Mouse (Mus musculus): ENCODE results near the gene Pbxip1.

Pbxip1 gene

DNA sequence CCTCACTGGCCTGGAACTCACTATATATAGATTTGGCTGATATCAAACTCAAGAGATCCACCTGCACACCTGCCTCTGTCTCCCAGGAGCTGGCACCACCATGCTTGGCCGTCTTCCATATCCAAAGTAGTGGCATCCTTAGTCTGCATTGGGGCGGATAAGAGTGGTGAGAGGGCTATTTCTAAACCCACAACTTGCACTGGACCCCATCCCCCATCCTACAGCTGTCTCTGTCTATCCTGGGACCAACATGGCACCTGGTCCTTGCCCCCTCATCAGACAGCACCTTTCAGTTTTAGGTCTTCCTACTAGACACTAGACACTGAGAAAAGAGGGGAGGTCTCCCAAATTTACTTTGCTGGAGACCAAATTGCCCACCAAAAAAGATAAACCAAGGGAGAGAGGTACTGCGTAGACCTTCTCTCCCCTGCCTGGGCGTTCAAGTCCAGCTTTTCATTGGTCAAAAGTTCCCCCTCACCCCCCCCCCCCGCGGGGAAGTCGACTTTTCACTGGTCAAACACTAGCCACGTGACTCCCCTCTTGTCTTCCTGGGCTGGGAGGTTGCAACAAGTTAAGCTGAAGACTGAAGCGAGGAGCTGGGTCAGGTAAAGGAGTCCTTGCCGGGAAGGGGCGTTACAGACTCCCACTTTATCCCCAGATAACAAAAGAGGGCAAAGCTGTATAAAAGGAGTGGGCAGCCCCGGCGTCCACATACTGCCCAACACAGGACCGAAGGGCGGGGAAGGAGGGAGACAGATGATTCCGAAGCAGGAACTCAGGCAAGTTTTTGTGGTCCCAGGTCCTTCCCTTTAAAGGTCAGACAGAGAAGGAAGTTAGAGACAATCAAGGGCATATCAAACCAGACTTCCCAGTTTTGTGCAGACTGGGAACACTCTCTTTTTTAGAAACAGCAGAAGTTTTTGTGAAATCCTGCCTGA is at the start of gene Pbxip1:
Gene Pbxip1 (plus strand): TSS at position 531 of the 938 bp plus-strand sequence.
- DNase-seq (ENCODE audit: low spot score) = no peak

- no peak for DNase-seq (ENCODE audit: low spot score)
These were observed 48.9 kb upstream of the Pbxip1 start for GRCm38 (mm10) chr3:89387632-89388031.

- no peak for DNase-seq (ENCODE audit: low spot score)
These were observed 48.2 kb upstream of the Pbxip1 start for GRCm38 (mm10) chr3:89388134-89388881.

GRCm38 (mm10) chr3:89388901-89389740 is 47.4 kb upstream of the Pbxip1 start:
- no peak for DNase-seq (ENCODE audit: low spot score)

GRCm38 (mm10) chr3:89390111-89390515 is 46.4 kb upstream of the Pbxip1 start:
- DNase-seq (ENCODE audit: low spot score) = no peak

- no peak for DNase-seq (ENCODE audit: low spot score)
These were observed 45.5 kb upstream of the Pbxip1 start for GRCm38 (mm10) chr3:89390699-89391662.

DNA sequence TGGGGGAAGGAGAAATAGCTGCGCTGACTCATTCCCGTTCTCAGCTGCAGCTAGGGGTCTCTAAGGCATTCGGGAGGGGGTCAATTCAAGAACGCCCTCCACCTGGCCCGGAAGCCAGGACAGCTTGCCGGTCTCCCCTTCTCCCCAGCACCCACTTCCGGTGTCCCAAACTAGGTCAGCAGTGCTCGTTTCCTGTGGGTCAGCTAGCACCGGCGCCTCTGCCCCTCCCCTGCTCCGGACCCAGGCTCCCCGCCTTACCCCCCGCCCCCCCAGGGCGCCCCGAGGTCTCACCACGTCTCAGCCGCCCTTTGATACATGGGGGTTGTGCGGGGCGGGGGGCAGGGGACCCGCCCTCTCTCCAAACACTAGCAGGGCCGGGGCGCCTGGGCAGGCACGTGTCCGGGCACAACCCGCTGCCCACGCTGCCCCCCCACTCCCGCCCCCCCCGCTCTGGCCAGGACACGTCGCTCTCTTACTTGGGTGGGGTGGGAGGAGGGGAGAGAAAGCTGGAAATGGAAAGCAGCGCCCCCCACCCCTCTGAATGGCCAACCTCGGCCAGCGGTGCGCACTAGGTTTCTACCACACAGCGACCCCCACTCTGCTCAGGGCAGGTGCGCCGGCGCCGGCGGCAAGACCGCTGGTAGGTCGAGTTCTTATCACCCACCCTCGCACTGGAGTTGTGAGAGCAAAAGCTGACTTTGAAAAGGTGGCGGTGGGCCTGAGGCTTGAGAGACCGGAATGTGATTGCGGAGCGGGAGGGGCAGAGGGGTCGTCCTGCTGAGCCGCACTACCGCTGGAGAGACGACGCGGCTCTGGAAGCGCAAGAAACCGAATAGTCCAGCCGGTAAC is 44.6 kb upstream of the Pbxip1 start:
- DNase-seq (ENCODE audit: low spot score) = no peak

DNA sequence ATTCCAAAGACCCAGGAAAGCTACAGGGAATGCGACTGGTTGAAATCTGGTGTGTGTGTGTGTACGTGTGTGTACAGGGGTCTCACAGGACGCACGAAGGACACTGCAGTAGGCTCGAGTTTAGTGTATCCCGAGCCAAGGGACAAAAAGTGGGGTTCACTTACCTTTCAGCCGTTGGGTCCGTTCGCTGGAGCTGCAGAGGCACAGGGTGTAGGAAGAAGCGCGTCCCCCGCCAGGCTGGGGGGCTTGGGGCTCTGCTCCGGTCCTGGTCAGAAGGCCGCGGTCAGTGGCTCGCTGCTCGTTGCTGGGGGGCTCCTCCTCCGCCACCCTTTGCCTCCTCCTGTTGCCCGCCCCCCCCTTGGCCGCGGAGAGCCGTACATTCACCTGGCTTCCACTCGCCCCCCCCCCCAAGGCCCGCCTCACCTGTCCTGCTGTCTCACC is 43.6 kb upstream of the Pbxip1 start:
- DNase-seq (ENCODE audit: low spot score) = no peak

- peak; percentile 98 for DNase-seq (ENCODE audit: low spot score)
These were observed 42.9 kb upstream of the Pbxip1 start for GRCm38 (mm10) chr3:89393605-89394004.

- no peak for DNase-seq (ENCODE audit: low spot score)
These were observed 42.3 kb upstream of the Pbxip1 start, which contains the start of gene Zbtb7b for GRCm38 (mm10) chr3:89394006-89394893. Gene Zbtb7b, minus strand, starts transcription at chr3:89394776.

GRCm38 (mm10) chr3:89394894-89395256 is 41.6 kb upstream of the Pbxip1 start:
- DNase-seq (ENCODE audit: low spot score) = no peak

DNA sequence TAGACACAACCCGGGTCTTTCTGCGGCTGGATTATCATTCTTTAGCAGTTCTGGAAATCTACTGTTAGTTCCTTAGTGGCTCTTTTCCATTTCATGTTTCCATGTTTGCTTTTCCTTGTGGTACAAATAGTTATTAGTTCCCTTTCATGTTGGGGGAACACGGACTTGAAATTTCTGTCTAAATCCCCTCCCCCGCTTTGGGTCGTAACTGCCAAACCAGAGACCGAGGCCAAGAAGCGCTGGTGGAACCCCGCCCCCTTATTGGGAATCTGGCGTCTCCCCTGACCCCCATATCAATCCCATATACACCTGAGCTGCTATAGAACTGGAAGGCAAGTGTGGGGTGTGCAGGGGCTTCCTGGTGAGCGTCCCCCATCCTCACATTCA is 41.1 kb upstream of the Pbxip1 start:
- DNase-seq (ENCODE audit: low spot score) = no peak

- DNase-seq (ENCODE audit: low spot score) = no peak
These were observed 40.5 kb upstream of the Pbxip1 start for GRCm38 (mm10) chr3:89395806-89396653.

- no peak for DNase-seq (ENCODE audit: low spot score)
These were observed 39.9 kb upstream of the Pbxip1 start for GRCm38 (mm10) chr3:89396654-89397005.

DNA sequence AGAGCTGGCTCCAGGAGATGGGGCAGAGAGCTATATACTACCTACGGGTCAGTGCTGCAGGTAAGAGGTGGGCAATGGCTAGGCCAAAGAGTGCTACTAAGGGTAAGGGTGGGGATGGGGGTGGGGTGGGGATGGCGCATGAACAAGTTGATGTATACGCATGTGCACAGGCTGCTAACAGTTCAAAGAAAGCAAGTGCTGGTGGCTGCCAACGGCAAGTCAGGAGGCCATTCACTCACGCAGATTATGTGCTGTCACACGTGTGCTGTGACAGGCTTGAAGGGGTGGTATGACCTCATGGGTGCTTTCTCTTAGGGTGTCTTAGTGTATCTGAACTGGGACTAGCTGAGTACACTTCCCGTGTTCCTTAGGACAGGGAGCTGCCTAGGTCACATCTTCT is 35.2 kb upstream of the Pbxip1 start:
- DNase-seq (ENCODE audit: low spot score) = no peak

- DNase-seq (ENCODE audit: low spot score) = no peak
These were observed 33.8 kb upstream of the Pbxip1 start, which contains the start of gene Lenep for GRCm38 (mm10) chr3:89402693-89403092. Gene Lenep, minus strand, starts transcription at chr3:89402793.

DNA sequence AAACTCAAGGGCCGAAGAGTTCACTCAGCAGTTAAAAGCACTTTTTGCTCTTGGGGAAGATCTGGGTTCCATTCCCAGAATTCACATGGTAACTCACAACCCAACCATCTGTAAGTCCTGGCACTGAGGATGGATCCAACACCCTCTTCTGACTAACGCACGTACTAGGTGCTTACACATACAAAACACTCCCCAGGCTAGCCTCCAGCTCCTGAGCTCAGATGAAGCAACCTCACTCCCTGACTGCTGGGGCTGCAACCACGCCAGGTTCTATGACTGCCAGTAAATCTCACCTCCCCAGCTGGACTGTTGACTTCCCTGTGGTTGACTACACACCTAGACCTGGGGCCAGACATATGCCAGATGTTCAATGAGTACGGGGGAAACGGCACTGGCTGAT is 29.6 kb upstream of the Pbxip1 start:
- no peak for DNase-seq (ENCODE audit: low spot score)

- no peak for DNase-seq (ENCODE audit: low spot score)
These were observed 28.1 kb upstream of the Pbxip1 start for GRCm38 (mm10) chr3:89408448-89408847.
